Mouse (Mus musculus) 3T3-L1 (cell line): ENCODE results near the gene Gjd2.

Experiments used
- DNase-seq: peaks from one replicate; pipeline ENCODE4 v3.0.0-alpha.2; 2015; ENCODE audit warnings: low read depth, low spot score

The Gjd2 gene

GRCm38 (mm10) chr2:114013846-114014245, 427 bp upstream of the Gjd2 start:
- DNase-seq: no peak

- DNase-seq: no peak
Measured at GRCm38 (mm10) chr2:114012749-114013211, 639 bp downstream of the Gjd2 start.

- peak; percentile 60 for DNase-seq
Measured at GRCm38 (mm10) chr2:114011838-114012237, 1.6 kb downstream of the Gjd2 start.

GRCm38 (mm10) chr2:114008321-114008720, 5.1 kb downstream of the Gjd2 start:
- DNase-seq: no peak

GRCm38 (mm10) chr2:113997484-113997883, 15.9 kb downstream of the Gjd2 start:
- no peak for DNase-seq

- DNase-seq: no peak
Measured at GRCm38 (mm10) chr2:113996930-113997329, 16.5 kb downstream of the Gjd2 start.

GRCm38 (mm10) chr2:113984890-113985289, 28.5 kb downstream of the Gjd2 start:
- DNase-seq: no peak

GRCm38 (mm10) chr2:113980664-113981063, 32.8 kb downstream of the Gjd2 start:
- no peak for DNase-seq

- no peak for DNase-seq
Measured at GRCm38 (mm10) chr2:113978151-113978771, 35.2 kb downstream of the Gjd2 start.

- DNase-seq: no peak
Measured at GRCm38 (mm10) chr2:113973950-113974349, 39.5 kb downstream of the Gjd2 start.

- DNase-seq: no peak
Measured at GRCm38 (mm10) chr2:113966421-113966820, 47.0 kb downstream of the Gjd2 start.
